Mouse (Mus musculus): Measurements from ENCODE around the gene Micu2.

- TF ChIP-seq POLR2A (IDR thresholded peaks at IDR 0.05; ENCODE audit: extremely low read depth, insufficient read depth, low read length) (no peak), CTCF (IDR thresholded peaks at IDR 0.05; ENCODE audit: extremely low read depth, insufficient read depth, low read length) (no peak)
Measured at GRCm38 (mm10) chr14:57920568-57921310, 78.3 kb downstream of the Micu2 start.
